Mouse (Mus musculus): ENCODE data around the gene Tmem60.

GRCm38 (mm10) chr5:20847010-20847409 is 35.0 kb upstream of the Tmem60 start:
- TF ChIP-seq CTCF (IDR thresholded peaks at IDR 0.05; ENCODE audit: control insufficient read depth, insufficient read depth, low read length) = no peak
- no peak for TF ChIP-seq POLR2A (IDR thresholded peaks at IDR 0.05; ENCODE audit: borderline replicate concordance, control insufficient read depth, low read depth, low read length)

Measured in bone marrow, adult 2 months (tissue).